Mouse (Mus musculus) intestine, postnatal 0 days (tissue): ENCODE measurements at regions not wholly inside any gene's neighbourhood (a gene's known extent, or its start where the extent isn't known, plus 50 kb on each side); places are given as distances from the start of the nearest gene placed in this dataset.

Source experiments
- ATAC-seq: fragments of 200-750 bp; cut with Nextera tagmentation; 2 replicates; pipeline ENCODE4 v1.8.0; 2017; ENCODE audit warnings: mild to moderate bottlenecking, moderate TSS enrichment, moderate library complexity
- H3K27ac ChIP-seq: fragments of 300-500 bp; sonication (generic); 2 replicates; pipeline ENCODE4 v1.5.1; 2014; ENCODE audit warnings: mild to moderate bottlenecking, low read depth, low read length, moderate library complexity
- H3K27me3 ChIP-seq: fragments of 300-500 bp; sonication (generic); replicated peaks from 2 replicates; pipeline ENCODE4 v1.6.1; 2014; ENCODE audit warnings: low read length, mixed read lengths; ENCODE audit not compliant: control insufficient read depth, insufficient read depth
- H3K36me3 ChIP-seq: fragments of 300-500 bp; sonication (generic); 2 replicates; pipeline ENCODE4 v1.6.1; 2014; ENCODE audit warnings: mild to moderate bottlenecking, moderate library complexity; ENCODE audit not compliant: control insufficient read depth, insufficient read depth
- H3K4me1 ChIP-seq: fragments of 300-500 bp; sonication (generic); replicated peaks from 2 replicates; pipeline ENCODE4 v1.6.1; 2014; ENCODE audit warnings: antibody characterized with exemption, low read length, mixed read lengths; ENCODE audit not compliant: control insufficient read depth, insufficient read depth
- H3K4me2 ChIP-seq: fragments of 300-500 bp; sonication (generic); replicated peaks from 2 replicates; pipeline ENCODE4 v1.6.1; 2014; ENCODE audit warnings: low read depth, mild to moderate bottlenecking, moderate library complexity
- H3K4me3 ChIP-seq: fragments of 300-500 bp; sonication (generic); 2 replicates; pipeline ENCODE4 v1.5.1; 2014; ENCODE audit warnings: low read depth, low read length
- H3K9ac ChIP-seq: fragments of 300-500 bp; sonication (generic); 2 replicates; pipeline ENCODE4 v1.6.1; 2014; ENCODE audit warnings: mild to moderate bottlenecking, low read depth, low read length
- H3K9me3 ChIP-seq: fragments of 300-500 bp; sonication (generic); 2 replicates; pipeline ENCODE4 v1.6.1; 2016; ENCODE audit warnings: mixed run types; ENCODE audit not compliant: control insufficient read depth
- CTCF ChIP-seq: sonication (generic); IDR thresholded peaks from 2 replicates; pipeline ENCODE4 v1.5.1; 2016; ENCODE audit warnings: low read depth, mild to moderate bottlenecking, control low read depth, antibody characterized with exemption, moderate library complexity
- WGBS: fragments of 180-500 bp; shearing (Covaris S2); extraction: QIAGEN DNeasy Blood & Tissue Kit; methylation state at CpG from one replicate; pipeline ENCODE4 v1.1.7; 2014; 5-methylcytosine and 5-hydroxymethylcytosine counted together

DNA sequence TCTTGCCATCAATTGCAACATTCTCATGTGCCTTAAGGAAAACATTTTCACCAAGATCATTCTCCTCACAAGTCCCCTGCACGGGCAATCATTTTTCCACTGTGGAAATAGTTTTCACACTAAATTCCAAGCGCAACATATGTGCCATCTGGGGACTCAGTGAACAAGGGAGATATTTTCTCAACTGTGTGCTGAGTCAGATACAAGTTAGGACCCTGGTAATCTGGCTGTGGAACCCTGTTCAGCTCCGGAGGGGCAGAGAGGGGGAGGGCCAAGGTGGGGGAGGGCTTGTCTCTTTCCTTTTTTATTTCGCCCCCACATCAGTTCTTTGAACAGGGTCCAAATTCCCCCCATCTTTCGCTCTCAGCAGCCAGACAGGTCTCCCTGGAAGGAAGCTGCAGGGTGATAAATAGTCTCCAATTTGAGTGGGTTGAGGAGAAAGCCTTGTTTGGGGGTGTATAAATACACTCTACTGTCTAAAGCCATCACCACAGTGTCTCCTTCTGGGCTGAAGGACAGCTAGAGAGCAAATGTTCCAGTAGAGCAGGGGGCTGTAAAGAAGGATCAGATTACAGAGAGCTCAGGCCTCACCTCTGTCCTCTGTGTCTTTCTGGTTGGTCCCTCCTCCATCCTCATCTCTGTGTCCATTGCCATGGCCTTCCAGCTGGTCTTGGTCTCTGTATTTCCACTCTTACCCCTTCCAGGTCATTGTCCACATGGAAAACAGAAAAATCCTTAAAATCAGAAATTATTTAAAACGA lies 134.3 kb downstream of the Mis18a start:
- H3K27me3 ChIP-seq, result no peaks in the 10 kb centered on the region
- TF ChIP-seq CTCF, result no peak
- no peaks in the 10 kb centered on the region for H3K4me1 ChIP-seq
- H3K4me2 ChIP-seq, result no peak overlapping the region
- WGBS, result 71% methylated on average over 6 of the region's 6 CpGs
- H3K9me3 ChIP-seq, result no peaks in the 10 kb centered on the region
- no peak overlapping the region for H3K4me3 ChIP-seq
- ATAC-seq, result no peak
- no peak overlapping the region for H3K27ac ChIP-seq
- no peak overlapping the region for H3K9ac ChIP-seq
- H3K36me3 ChIP-seq, result no peaks in the 10 kb centered on the region

DNA sequence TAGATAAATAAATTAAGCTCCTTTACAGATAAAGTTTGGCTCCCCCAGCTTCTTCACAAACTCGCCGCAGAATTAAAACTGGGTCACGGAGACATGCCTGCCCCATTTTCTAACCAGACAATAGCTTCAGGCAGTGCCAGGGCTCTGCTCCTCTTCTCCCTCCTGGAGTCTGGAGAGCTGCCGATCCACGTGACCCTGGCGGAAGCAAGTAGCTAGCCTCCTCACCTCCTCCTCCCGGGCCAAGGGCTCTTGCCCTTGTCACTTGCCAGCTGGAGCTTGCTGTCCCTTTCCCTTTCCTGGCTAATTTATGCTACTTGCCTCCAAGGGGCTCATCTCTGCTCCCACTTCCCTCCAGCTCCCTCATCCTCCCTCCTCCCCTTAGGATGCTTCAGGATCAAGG lies 142.0 kb downstream of the Mis18a start:
- no peak for TF ChIP-seq CTCF

DNA sequence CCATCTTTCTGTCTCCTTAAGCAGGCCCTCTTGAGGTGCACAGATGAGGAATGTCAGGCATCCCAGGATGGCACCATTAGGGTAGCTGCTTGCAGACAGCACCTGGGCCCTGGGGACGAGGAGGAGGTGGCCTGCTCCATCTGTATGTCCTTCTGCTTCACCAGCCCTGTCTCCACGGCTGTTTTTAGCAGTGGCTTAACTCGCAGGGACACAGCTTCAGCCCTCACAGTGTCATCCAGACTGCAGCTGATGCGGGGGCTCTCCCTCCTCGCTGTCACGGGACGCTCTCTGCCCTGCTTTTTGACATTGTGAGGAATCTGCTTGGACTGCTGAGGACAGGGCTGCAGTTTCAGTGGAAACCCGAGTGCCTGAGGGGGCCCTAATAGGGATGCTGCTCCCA lies 146.8 kb downstream of the Mis18a start:
- Histone ChIP-seq H3K27ac (no peak overlapping the region), H3K9ac (no peak overlapping the region), H3K36me3 (no peaks in the 10 kb centered on the region), H3K9me3 (no peaks in the 10 kb centered on the region), H3K4me2 (no peak overlapping the region), H3K4me3 (no peak overlapping the region), H3K4me1 (no peaks in the 10 kb centered on the region), H3K27me3 (no peaks in the 10 kb centered on the region)
- no peak for ATAC-seq
- TF ChIP-seq CTCF, result no peak
- 51% methylated on average over 8 of the region's 8 CpGs for WGBS

More for the DNA sequence above, 142.0 kb downstream of the Mis18a start:
- Histone ChIP-seq H3K4me1 (no peaks in the 10 kb centered on the region), H3K36me3 (no peaks in the 10 kb centered on the region), H3K9ac (no peak overlapping the region), H3K9me3 (no peaks in the 10 kb centered on the region), H3K27me3 (no peaks in the 10 kb centered on the region), H3K4me2 (no peak overlapping the region), H3K4me3 (no peak overlapping the region), H3K27ac (no peak overlapping the region)
- WGBS, result 88% methylated on average over 7 of the region's 7 CpGs
- ATAC-seq, result no peak

DNA sequence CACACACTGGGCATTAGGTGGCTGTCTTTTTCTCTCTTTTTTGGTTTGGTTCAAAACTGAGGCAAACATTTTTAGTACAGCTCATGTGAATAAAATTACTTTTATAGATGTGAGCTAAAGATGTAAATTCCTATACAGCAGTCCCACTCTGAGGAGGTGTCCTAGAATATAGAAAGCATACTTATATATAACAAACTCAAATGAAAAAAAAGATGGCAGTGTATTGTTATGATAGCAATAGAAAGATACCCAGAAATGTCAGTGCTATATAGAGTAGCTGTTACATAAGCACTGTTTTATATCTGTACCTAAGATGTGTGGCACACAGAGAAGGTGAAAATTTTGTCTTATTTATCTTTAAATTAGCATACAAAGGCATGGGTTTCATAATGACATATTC lies 156.1 kb downstream of the Mis18a start:
- no peak overlapping the region for H3K27ac ChIP-seq
- no peak for ATAC-seq
- H3K27me3 ChIP-seq, result no peaks in the 10 kb centered on the region
- no peaks in the 10 kb centered on the region for H3K36me3 ChIP-seq
- TF ChIP-seq CTCF, result no peak
- no peaks in the 10 kb centered on the region for H3K9me3 ChIP-seq
- H3K4me2 ChIP-seq, result no peak overlapping the region
- H3K4me1 ChIP-seq, result no peaks in the 10 kb centered on the region
- H3K9ac ChIP-seq, result no peak overlapping the region
- H3K4me3 ChIP-seq, result no peak overlapping the region

DNA sequence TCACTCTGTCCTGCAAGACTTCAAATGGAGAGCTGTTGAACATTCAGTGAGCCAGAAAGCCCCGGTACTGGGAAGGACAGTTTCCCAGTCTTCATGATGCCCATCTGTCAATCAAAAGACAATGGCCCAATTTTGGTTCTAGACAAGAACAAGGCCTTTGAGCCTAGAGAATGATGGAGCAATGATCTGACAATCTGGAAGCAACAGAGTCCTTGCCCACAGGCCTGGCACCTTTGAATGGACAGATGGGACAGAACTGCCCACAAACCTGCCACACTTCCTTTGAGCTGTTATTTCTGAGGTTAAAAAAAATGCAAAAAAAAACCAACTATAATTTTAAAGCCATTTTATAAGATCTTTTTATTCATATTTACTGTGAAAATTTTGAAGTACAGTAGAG lies 157.4 kb downstream of the Mis18a start:
- no peaks in the 10 kb centered on the region for H3K9me3 ChIP-seq
- H3K4me1 ChIP-seq, result no peaks in the 10 kb centered on the region
- no peak overlapping the region for H3K9ac ChIP-seq
- no peaks in the 10 kb centered on the region for H3K27me3 ChIP-seq
- ATAC-seq, result no peak
- no peak overlapping the region for H3K4me2 ChIP-seq
- no peak overlapping the region for H3K27ac ChIP-seq
- WGBS, result 66% methylated on average over 1 of the region's 1 CpGs
- no peak for TF ChIP-seq CTCF
- H3K4me3 ChIP-seq, result no peak overlapping the region
- no peaks in the 10 kb centered on the region for H3K36me3 ChIP-seq

DNA sequence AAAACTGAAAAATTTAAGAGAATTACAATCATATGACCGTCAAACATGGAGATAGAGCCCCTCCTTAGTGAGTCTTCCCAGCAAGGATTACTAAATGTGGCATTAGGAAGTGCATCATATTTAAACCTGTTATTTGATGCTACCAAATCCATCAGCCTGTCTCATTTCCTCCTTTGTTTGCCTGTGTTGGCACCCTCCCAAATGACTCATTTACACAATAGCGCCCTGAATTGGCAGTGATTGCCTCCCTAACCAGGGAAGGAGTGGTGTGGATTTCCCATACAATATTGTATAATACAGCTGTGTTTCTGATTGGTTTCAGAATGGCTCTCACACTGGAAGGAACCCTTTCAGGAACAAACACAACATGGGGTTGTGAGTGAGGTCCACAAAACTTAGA lies 162.0 kb downstream of the Mis18a start:
- 64% methylated on average over 2 of the region's 2 CpGs for WGBS
- Histone ChIP-seq H3K4me1 (no peaks in the 10 kb centered on the region), H3K4me3 (no peak overlapping the region), H3K27ac (no peak overlapping the region), H3K9ac (no peak overlapping the region), H3K27me3 (no peaks in the 10 kb centered on the region), H3K36me3 (no peaks in the 10 kb centered on the region), H3K4me2 (no peak overlapping the region), H3K9me3 (no peaks in the 10 kb centered on the region)
- TF ChIP-seq CTCF, result no peak
- no peak for ATAC-seq

DNA sequence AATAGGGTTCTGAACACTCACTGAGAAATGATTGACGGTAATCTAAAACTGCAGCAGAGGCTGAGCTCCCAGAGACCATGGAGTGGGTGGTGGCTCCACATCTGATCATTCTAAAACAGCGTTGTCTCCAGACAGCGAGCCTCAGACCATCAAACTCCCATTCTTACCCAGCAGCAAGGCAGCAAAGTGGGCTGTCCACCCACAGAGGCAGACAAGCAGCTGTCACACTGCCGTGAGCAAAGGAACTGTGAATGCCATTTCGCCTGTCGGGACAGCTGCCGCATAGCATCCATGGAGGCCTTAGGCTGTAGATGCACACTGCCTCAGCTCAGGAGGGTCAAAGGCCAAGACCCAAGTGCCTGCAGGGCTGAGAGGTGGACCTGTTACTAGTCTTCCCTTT lies 167.3 kb downstream of the Hunk start:
- Histone ChIP-seq H3K4me2 (no peak overlapping the region), H3K9ac (no peak overlapping the region), H3K4me1 (no peaks in the 10 kb centered on the region), H3K27me3 (no peaks in the 10 kb centered on the region), H3K27ac (no peak overlapping the region), H3K4me3 (no peak overlapping the region), H3K9me3 (no peaks in the 10 kb centered on the region), H3K36me3 (no peaks in the 10 kb centered on the region)
- ATAC-seq, result no peak
- no peak for TF ChIP-seq CTCF
- WGBS, result 89% methylated on average over 7 of the region's 7 CpGs
